Comparison of ENCODE assay signal across 22 mouse cellular contexts in the genomic region with DNA sequence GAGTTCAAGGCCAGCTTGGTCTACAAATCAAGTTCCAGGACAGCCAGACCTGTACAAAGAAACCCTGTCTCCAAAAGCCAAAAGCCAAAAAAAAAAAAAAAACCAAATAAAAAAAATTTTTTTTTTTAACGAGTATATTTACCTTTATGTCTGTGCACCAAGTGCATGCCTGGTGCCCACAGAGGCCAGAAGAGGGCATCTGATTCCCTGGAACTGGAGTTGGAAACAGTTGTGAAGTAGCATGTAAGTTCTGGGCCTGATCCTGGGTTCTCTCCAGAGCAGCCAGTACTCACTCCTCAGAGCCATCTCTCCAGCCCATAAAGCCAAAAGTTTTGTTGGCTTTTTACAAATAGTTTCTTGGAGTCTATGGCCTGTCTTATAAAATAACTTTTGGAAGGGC. TPM values are rescaled to one million over a fixed set of nuclear protein-coding genes. Genes with fewer than 3 reads are reported as not detected.
DNase-seq lines count a peak whose midpoint lies in the region; ATAC-seq and TF ChIP-seq lines count a peak whose summit lies in the region.
"Had no signal": no experiment of that assay in that cellular context is flagged by ENCODE, and none has a peak within 500 bp of the region (broad histone marks: within the 10 kb centered on the region; RNA-seq: fewer than 3 reads in every experiment).

No protein-coding gene starts in this region.

- no peak overlapping the region for H3K9ac ChIP-seq in hindbrain, postnatal 0 days (replicated peaks; ENCODE audit: low read length)
- H3K9ac ChIP-seq in hindbrain, embryonic 12.5 days, result no peak overlapping the region
- H3K9ac ChIP-seq: heart, embryonic 12.5 days; intestine, embryonic 15.5 days; neural tube, embryonic 15.5 days; stomach, embryonic 15.5 days had no signal

- H3K4me1 ChIP-seq in hindbrain, postnatal 0 days (ENCODE audit: insufficient read depth, low read length), result peaks cover 6% of the 10 kb centered on the region; the same call in 1 of the 2 replicates
- peaks cover 32% of the 10 kb centered on the region for H3K4me1 ChIP-seq in hindbrain, embryonic 12.5 days
- H3K4me1 ChIP-seq in lung, adult 2 months (ENCODE audit: control insufficient read depth, insufficient read depth, low read length), result peaks cover 25% of the 10 kb centered on the region

- H3K27me3 ChIP-seq in hindbrain, postnatal 0 days (ENCODE audit: insufficient read depth, low read length), result no peaks in the 10 kb centered on the region
- H3K27me3 ChIP-seq in hindbrain, embryonic 12.5 days, result no peaks in the 10 kb centered on the region
- H3K27me3 ChIP-seq: heart, embryonic 12.5 days; intestine, embryonic 15.5 days; neural tube, embryonic 15.5 days; stomach, embryonic 15.5 days had no signal

- H3K9me3 ChIP-seq in hindbrain, postnatal 0 days (ENCODE audit: low read length), result no peaks in the 10 kb centered on the region
- H3K9me3 ChIP-seq in hindbrain, embryonic 12.5 days (replicated peaks), result no peaks in the 10 kb centered on the region
- H3K9me3 ChIP-seq: G1E; heart, embryonic 12.5 days; hindbrain, embryonic 10.5 days; intestine, embryonic 15.5 days; neural tube, embryonic 15.5 days; stomach, embryonic 15.5 days had no signal

- no peaks in the 10 kb centered on the region for H3K36me3 ChIP-seq in hindbrain, postnatal 0 days (ENCODE audit: insufficient read depth, low read length)
- H3K36me3 ChIP-seq in hindbrain, embryonic 12.5 days, result no peaks in the 10 kb centered on the region
- H3K36me3 ChIP-seq: G1E; heart, embryonic 12.5 days; hindbrain, embryonic 10.5 days; intestine, embryonic 15.5 days; neural tube, embryonic 15.5 days; stomach, embryonic 15.5 days had no signal

- no peak for ATAC-seq in hindbrain, postnatal 0 days
- no peak for ATAC-seq in hindbrain, embryonic 12.5 days (ENCODE audit: low FRiP score)
- ATAC-seq: forebrain, embryonic 16.5 days; intestine, embryonic 15.5 days had no signal

- 71% methylated on average over 1 of the region's 1 CpGs for WGBS in hindbrain, postnatal 0 days
- 82% methylated on average over 1 of the region's 1 CpGs for whole genome bisulfite sequencing in hindbrain, embryonic 12.5 days
- WGBS in lung, adult 2 months, result 21% methylated on average over 1 of the region's 1 CpGs

- TF ChIP-seq CTCF in hindbrain, postnatal 0 days (IDR thresholded peaks at IDR 0.05; ENCODE audit: low read depth), result 0 out of 2 replicates have a peak, but pooled peaks have one; percentile 10
- 0 out of 2 replicates have a peak, but pooled peaks have one; percentile 28 for TF ChIP-seq CTCF in lung, adult 2 months (IDR thresholded peaks at IDR 0.05; ENCODE audit: insufficient read depth, low read length)

- H3K27ac ChIP-seq in hindbrain, postnatal 0 days, result no peak overlapping the region
- no peak overlapping the region for H3K27ac ChIP-seq in hindbrain, embryonic 12.5 days
- H3K27ac ChIP-seq: intestine, embryonic 15.5 days; neural tube, embryonic 15.5 days; stomach, embryonic 15.5 days had no signal

- peak; percentile 32 for DNase-seq in adrenal gland, postnatal 10 days
- no peak for DNase-seq in adrenal gland, adult 8-10 months
- DNase-seq in hindbrain, postnatal 0 days (ENCODE audit: low spot score), result no peak
- no peak for DNase-seq in lung, adult 2 months
- DNase-seq in lung, postnatal 25 days (ENCODE audit: low spot score), result no peak
- peak; percentile 63 for DNase-seq in lung, postnatal 36 days
- no peak for DNase-seq in urinary bladder, postnatal 10 days (ENCODE audit: low spot score)
- DNase-seq: cerebellum, adult 11 months; cerebellum, postnatal 25 days; gastrocnemius, postnatal 14 days; kidney, postnatal 4 days; spleen, adult 18-20 months; thymus, postnatal 36 days had no signal

- no peak for TF ChIP-seq POLR2A in lung, adult 2 months (IDR thresholded peaks at IDR 0.05; ENCODE audit: borderline replicate concordance, extremely low read depth, low read depth, low read length)

- no peak overlapping the region for H3K4me3 ChIP-seq in hindbrain, postnatal 0 days (ENCODE audit: low read length)
- no peak overlapping the region for H3K4me3 ChIP-seq in hindbrain, embryonic 12.5 days
- H3K4me3 ChIP-seq in lung, adult 2 months (replicated peaks; ENCODE audit: extremely low read depth, low read depth, low read length), result no peak overlapping the region
- H3K4me3 ChIP-seq: erythroblast, embryonic 14.5 days; heart, embryonic 12.5 days; hindbrain, embryonic 10.5 days; intestine, embryonic 15.5 days; neural tube, embryonic 15.5 days; stomach, embryonic 15.5 days had no signal

- H3K4me2 ChIP-seq in hindbrain, postnatal 0 days (ENCODE audit: low read depth, low read length), result no peak overlapping the region
- no peak overlapping the region for H3K4me2 ChIP-seq in hindbrain, embryonic 12.5 days (replicated peaks)
- H3K4me2 ChIP-seq: heart, embryonic 12.5 days; intestine, embryonic 15.5 days; neural tube, embryonic 15.5 days; stomach, embryonic 15.5 days had no signal

RNA-seq across cellular contexts. Expression of gene Ncoa3, which starts 10.6 kb away (rescaled TPM):
- 10 to 100 TPM; 24.1 to 31.7 TPM for total RNA-seq in adrenal gland, postnatal 10 days (2021)
- 10 to 100 TPM; 24.2 to 46.2 (median 33.3) TPM for total RNA-seq in adrenal gland, adult 8-10 months (2022)
- 28.3 and 29.2 TPM in 2 replicates for total RNA-seq in hindbrain, postnatal 0 days (2014; rRNA removed)
- polyA plus RNA-seq in hindbrain, postnatal 0 days (2015; fragmentation: Nextera tagmentation; extraction: Ambion mirVana), result 10.7 and 10.8 TPM in 2 replicates
- polyA plus RNA-seq in hindbrain, embryonic 12.5 days (2016; fragmentation: Nextera tagmentation; extraction: Ambion mirVana), result 14.9 and 15.0 TPM in 2 replicates
- polyA plus RNA-seq in lung, adult 2 months (2012; rRNA removed), result 35.3 and 40.3 TPM in 2 replicates

Comparison
In these comparisons a context has a peak if more than half of its experiments do, and no peak if none do; other contexts are left out.
1. DNase-seq: peak in adrenal gland, postnatal 10 days (single experiment) and lung, postnatal 36 days (single experiment); none in adrenal gland, adult 8-10 months (single experiment), hindbrain, postnatal 0 days (single experiment), lung, adult 2 months (single experiment), lung, postnatal 25 days (single experiment) and urinary bladder, postnatal 10 days (single experiment).